Mouse (Mus musculus): ENCODE data around the gene Slc7a11. TPM values are rescaled to one million over a fixed set of nuclear protein-coding genes. Genes with fewer than 3 reads are reported as not detected.

Slc7a11 gene
- total RNA-seq, 2 experiments from 2014 or later, result 0.17 to 1.4 TPM

DNA sequence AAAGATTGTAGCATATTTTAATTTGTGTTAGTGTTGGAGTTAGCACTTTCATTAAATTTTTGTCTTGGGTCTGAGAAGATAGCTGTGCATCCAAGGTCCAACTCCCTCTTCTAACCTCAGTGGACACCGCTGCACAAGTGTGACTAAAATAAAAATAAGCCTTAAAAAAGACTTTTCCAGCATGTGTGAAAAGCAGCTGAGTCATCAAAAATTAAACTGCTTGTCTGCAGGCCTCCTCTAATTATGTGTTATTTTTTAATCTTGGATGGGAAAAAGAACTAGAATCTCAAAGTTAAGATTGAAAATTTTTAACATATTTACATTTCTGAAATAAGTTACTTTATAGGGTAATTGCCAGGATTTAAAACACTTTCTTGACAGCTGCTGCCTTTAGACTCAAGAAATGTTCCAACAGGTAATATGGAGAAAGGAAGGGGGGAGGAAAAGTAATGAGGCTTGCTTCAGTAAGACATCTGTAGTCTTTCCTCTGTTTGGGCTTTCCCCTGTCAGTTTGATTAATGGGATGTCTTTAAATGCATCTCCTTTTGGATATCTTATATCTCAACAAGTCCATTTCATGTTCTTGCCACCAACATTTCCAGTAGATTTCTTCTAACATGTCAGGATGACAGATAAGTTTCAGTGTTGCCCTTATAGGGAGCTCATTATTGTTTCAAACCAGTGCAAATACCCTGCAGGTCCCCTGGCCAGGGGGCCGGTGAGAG lies 218.9 kb downstream of the Slc7a11 start:
- intact Hi-C loops (cut with DNase I), result no loop called here
- DNase-seq, result no peak

DNA sequence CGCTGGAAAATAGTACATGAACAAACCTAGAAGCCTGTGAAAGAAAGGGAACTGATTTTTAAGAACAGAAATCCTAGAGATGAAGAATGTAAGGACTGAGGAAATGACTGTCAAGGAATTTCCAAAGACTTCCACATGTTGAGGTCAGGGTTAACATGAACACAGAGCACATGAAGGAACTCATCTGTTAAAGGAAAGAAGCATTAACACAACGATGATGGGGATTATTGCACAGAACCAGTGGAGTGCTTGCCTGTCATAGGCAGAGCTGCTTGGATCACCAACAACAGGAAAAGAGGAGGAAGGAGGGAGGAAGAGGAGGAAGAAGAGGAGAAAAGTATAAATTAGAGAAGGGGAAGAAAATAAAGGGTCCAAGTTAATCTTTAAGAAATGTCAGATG lies 223.0 kb downstream of the Slc7a11 start:
- intact Hi-C loops (cut with DNase I), result no loop called here
- no peak for DNase-seq

DNA sequence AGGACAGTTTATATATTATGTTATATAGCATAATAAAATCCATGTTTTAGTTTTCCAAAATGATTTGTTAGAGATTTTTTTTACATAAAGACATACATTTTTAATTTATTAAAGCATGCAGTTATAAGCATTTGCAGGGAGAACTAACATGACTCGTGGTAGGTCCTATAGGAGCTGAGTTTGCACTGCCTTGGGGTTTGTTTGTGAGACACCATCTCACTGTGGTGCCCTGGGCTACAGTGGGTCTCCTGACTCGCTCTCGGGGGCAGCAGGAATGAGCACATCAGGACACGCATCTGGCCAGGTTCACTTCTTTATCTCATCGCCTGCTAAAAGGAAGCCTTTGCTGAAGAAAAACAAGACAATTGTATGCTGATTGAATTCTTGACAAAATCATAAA lies 257.0 kb downstream of the Slc7a11 start:
- no peak for DNase-seq

DNA sequence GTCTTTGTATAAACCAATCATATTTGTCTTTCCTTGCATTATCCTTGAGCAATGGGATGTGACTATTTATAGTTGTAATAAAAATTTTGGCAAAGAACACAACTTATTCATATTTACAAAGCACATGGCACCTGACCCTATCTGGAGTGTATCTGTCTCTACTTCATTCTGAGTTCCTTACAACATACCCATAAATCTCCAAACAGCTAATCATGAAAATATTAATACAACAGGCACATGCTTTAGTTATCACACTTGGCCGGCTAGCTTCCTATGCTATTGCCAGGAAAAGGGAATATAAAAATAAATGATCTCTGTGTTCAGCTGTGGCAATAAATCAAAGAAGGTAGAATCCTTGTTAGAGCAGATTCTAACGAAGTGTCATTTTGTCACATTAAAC lies 257.5 kb downstream of the Slc7a11 start:
- intact Hi-C loops (cut with DNase I), result no loop called here
- DNase-seq, result no peak

More for the DNA sequence above, 257.0 kb downstream of the Slc7a11 start:
- intact Hi-C loops (cut with DNase I), result no loop called here

DNA sequence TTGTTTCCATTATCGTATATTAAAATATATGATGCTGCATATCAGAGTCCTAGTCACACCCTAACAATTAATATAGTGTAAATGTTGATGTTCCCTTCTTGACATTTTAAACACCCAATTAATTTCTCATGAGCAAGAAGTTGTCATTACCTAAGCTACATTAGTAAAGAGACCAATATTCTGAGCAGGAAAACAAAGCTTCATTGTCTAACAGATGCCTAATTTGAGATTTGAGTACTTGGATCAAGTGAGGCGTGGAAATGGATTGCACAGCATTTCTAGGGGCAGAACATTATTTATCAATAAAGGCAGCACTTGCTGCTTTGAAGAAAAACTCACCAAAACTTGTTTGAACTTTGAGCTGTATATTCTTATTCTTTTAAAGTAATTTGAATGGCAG lies 282.7 kb downstream of the Slc7a11 start:
- intact Hi-C loops (cut with DNase I), result no loop called here
- no peak for DNase-seq

DNA sequence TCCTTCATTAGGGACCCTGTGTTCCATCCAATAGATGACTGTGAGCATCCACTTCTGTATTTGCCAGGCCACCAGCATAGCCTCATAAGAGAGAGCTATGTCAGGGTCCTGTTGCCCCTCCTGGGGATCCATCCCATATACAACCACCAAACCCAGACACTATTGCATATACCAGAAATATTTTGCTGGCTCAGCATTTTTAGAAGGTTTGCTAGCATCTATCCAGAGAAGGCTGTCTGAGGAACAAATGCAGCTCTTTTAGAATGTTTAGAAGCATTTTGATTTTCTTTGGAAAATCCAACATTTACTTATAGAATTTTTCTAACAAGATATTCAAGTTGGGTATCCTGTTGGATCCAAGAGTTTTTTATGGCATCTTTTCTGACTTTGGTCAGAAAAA lies 299.3 kb downstream of the Slc7a11 start:
- DNase-seq, result no peak

DNA sequence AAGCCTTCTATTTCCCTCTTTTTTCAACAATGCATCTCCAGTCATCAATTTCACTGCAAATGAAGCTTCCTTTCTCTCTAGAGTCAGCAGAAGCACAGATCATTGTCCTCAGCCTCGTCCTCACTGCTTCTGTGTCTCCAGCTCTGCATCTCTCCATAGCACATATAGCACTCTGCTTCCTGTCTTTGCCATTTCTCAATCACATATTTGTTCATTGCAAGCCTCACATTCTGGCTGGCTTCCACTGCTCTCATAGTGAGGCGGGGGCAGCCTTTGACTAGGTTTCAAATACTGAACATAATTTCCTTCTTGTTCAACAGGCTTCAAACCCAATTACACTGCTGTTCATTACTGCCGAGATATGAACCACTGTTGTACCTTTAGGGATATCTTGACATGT lies 305.1 kb downstream of the Slc7a11 start:
- no peak for DNase-seq
- intact Hi-C loops (cut with DNase I), result no loop called here

More for the DNA sequence above, 299.3 kb downstream of the Slc7a11 start:
- intact Hi-C loops (cut with DNase I), result no loop called here

DNA sequence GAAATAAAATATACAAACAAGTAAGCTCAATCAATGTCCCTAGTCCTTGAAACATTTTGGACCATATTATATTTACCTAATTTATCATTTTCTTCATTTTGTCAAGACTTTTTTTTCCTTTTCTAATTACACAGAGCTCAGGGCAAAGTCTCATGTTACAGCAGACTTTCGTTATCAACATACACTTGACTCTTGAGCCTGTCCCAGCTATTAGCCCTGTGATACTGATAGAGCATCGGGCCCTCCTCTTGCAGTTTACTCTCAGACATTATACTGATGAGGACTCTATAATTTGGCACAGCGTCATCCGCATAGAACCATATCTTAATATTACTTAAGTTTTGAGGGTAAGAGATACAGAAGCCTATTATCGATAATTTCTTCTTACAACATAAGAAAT lies 311.2 kb downstream of the Slc7a11 start:
- DNase-seq, result no peak
- intact Hi-C loops (cut with DNase I), result no loop called here

DNA sequence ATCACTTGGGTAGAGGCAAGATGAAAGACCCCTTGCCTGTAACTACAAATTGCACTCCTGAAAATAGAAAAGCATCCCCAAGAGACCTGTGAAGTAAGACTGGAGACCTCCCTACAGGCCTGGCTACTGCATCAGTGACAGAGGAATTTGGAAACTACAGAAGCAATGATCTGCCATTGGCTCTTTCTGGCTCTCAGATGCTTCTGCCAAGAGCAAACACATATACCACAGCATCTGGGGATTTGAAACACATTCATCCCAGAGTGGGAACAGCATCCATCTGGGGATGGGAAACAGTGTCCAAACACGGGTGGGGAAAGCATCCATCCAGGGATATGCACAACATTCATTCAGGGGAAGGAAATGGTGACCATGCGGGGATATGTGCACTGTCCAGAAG lies 313.1 kb downstream of the Slc7a11 start:
- DNase-seq, result no peak
- intact Hi-C loops (cut with DNase I), result no loop called here

DNA sequence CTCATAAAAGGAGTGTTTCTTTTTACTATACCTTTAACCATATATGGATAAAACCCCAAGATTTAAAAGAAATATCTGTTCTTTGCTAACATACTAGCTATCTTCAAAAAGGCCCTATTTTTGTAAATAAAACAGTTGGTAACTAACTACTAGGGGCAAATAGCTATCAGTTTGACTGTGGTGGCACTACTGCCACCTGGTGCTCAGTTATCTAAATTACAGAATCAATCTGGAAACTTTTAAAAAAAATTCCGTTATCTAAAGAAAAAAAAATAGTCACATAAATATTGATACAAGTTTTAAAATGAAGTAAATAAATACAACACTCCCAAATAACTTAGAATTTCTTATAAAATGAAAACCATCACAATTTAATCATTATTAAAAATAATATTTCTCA lies 322.4 kb downstream of the Slc7a11 start:
- intact Hi-C loops (cut with DNase I), result loop anchor here (5.0 kb wide), 1 partner anchor 1029 kb away; no protein-coding TSS in a partner anchor
- no peak for DNase-seq

DNA sequence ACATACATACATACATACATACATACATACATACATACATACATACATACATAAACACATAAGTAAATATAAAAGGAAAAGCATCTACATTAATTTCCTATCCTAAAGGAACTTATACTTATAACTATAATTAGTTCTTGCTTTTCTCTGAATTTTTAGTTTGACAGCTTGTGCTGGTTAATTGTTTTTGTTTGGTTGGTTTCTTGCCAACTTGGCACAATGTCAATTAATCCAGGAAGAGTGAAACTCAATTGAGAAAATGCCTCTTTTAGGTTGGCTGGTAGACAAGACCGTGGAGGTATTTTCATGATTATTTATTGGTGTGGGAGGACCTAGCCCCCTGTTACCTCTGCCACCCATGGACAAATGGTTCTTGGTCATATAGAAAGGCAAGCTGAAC lies 327.1 kb downstream of the Slc7a11 start:
- intact Hi-C loops (cut with DNase I), result no loop called here
- DNase-seq, result no peak

DNA sequence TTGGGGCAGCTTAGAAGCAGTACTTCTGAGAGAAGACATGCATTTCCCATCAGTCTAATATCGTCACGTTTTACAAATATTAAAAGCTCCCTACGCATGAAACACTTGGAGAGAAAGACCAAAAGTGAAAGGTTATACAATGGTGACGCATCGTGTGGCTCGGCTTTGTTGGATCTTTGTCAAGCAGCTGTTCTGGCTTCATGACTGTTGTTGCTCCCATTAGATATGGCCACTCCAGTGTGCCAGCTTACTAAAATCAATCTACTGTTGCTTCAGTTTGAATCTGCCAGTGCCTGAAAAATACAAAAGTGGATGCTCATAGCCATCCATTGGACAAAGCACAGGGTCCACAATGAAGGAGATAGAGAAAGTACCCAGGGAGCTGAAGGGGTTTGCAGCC lies 337.9 kb downstream of the Slc7a11 start:
- peak; percentile 8 to 16 for DNase-seq

DNA sequence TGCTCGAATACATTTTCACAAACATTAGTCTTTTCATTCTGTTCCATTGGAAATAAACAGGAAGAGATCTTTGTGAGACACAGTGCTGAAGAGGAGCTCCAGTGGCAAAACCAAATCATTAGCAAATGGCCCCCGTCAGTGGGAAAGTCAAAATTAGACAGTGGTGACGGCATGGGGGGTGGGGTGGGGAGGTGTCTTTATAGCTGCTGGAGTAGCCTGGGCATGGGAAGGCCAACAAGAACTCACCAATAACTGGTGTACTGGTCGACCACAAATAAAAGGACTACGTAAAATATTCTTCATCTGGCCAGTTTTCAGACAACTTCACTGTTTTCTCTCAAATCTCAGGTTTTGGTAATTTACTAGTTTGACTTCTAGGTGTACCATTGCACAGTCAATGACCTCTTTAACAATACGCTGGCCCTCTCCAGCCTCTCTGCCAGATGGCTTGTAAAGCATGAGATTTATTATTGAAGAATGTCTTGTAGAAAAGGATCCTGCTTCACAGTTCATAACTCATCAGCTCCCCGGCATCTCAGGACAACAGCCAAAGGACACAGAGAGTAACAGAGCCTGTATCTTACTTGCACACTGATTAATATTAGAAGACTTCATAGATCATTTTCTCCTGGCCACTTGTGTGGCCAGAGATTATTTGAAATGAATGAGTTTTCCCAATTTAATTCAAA lies 348.9 kb downstream of the Slc7a11 start:
- intact Hi-C loops (cut with DNase I), result no loop called here
- DNase-seq, result no peak

More for the DNA sequence above, 337.9 kb downstream of the Slc7a11 start:
- intact Hi-C loops (cut with DNase I), result no loop called here

DNA sequence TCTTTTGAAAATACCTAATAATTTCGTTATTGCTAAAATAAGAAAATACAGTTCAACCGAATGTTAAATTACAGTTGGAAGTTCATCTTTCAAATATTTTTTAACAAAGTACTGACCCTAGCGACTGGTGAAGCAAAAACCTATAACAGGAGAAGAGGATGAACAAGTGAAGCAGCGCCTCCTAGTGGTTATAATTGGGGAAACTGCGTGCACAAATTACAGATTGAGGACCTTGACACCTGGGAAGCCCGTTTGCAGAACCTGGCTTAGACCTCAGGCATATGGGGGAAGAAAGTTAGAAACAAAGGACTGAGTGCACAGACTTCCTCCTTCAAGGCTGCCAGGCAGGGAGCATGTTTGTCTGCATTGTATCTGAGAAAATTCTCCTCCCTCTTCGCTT lies 366.4 kb downstream of the Slc7a11 start:
- intact Hi-C loops (cut with DNase I), result loop anchor here (5.0 to 10.0 kb wide), 6 partner anchors 132 to 985 kb away; partner anchors contain the start of gene Pcdh18
- DNase-seq, result peak; percentile 47 to 73

DNA sequence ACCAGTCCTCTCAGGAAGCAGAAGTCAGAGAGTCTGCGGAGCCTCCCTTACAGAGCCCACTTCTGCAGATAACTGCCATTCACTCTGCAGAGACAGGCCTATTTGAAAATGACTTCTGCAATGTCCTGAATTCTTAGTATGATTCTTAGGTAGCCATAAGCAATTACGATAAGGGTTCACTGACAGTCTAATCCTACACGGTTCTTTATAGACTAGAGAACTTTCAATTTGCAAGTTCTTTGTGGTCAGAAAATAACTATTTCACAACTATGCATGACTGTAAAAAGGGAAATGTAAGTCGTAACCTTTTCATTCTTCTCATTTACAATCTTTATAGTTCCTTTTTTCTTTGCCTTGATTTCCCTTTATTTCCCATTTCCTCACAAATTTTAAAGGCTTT lies 380.0 kb downstream of the Slc7a11 start:
- DNase-seq, result no peak
- intact Hi-C loops (cut with DNase I), result no loop called here

DNA sequence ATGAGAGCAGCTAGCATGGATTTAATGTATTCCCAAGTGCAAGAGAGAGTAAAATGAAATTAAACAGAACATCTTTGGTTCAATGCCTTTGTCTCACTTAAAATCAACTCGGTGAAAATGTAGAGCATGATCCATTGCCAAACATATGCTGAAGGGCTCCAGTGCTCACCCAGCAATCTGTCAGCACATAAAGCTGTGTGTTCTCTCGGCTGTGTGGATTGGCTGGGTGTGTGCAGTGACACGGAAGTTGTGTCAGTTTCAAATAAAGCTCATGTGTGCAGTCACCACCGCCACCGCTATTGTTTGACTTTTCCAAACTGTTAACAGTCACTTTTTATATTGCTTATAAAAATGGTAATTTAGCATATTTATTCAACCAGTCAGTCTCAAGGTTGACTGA lies 398.7 kb downstream of the Slc7a11 start:
- intact Hi-C loops (cut with DNase I), result no loop called here

DNA sequence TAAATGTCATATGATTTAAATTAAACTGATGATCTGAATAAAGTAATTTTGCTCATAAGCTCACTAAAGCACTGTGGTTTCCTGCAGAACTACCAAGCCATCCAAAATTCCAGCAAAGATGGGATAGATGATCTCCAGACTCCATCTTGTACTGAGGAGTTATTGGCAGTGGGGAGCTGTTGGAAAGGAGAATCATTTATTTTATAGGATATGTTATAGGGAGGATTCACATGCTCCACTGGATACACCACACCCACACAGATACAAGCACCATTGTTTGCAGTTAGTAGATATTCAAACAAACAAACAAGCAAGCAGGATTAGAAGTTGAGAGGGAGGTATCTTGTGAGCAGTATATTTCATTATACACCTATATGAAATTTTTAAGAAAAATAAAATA lies 399.3 kb downstream of the Slc7a11 start:
- no peak for DNase-seq
- intact Hi-C loops (cut with DNase I), result no loop called here

More for the DNA sequence above, 398.7 kb downstream of the Slc7a11 start:
- DNase-seq, result no peak

DNA sequence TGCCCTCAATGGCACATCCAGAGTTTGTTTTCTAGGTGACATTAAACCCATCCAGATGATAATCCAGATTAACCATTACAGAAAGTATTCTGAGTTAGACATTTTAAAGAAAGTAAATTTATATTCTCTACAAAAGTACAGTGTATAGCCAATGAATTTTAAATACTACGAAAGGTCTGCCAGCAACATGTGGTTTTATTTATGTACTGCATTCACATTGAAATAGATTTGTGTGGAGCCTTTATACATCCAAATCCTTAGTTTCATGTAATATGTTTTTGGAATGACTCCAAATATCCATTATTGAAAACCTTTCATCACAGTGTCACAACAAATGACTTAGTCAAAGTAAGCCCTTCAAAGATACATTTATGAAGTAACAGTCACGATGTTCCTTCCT lies 402.3 kb downstream of the Slc7a11 start:
- DNase-seq, result no peak
- intact Hi-C loops (cut with DNase I), result no loop called here

DNA sequence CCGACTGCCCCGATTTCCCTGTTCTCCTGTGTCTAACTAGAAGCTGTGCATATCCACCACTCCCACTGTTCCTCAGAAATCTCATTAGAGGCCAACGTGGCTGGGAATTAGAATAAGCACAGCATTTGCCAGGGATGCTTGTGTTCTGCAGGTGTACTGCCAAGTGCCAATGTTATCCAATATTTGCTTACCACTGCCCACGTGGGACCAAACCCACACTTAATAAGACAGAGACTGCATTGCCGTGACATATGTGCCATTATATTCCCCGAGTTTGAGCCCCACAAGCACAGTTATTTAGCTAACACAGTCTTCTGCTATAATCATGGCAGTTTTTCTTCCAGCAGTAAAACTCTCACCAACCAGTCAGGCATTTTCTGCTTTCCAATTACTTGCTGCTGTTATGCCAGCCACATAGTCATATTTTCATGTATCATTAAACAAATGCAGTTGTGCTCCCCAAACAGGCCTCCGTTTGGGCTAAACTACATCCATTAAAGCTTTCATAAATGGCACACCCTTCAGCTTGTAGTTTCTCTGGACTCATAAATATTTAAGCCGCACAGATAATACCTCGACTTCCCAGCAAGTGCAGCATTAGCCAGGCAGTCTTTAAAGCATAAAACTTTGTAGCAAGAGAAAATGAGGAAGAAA lies 407.4 kb downstream of the Slc7a11 start:
- no peak for DNase-seq
- intact Hi-C loops (cut with DNase I), result no loop called here

DNA sequence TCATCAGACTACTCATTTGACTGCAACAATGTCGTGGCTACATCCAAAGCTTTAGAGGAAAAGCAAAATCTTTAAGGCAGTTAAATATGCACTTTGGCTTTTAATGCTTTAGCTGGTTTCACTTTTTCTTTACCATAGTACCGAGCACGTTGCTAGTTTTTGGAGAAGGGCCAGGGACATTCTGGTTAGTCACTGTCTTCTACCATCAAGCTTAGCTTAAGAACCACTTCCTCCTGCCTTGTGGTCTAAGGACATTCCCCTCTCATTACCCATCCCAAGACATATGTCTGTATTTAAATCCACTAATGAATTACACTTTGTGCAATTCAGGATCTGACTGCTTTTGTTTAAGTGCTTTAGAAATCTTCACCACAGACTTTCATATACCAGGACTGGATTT lies 410.1 kb downstream of the Slc7a11 start:
- no peak for DNase-seq
- intact Hi-C loops (cut with DNase I), result no loop called here

DNA sequence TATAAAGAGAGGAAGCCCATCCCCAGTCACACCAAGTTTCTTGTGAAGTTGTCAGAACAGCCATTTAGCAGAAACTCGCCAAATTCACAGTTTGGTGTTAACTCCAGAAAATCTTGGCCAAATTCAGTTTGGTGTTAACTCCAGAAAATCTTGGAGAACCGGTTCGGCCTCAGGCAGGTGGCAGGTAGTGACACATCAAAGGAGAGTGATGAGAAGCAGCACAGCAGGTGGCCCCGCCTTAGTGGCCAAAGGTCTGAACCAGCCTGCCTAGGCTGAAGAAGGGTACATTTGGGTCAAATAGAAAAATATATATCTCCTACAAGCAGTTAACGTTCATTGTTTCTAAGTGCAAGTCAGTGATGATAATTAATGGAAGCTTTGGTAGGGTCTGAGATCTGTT lies 417.4 kb downstream of the Slc7a11 start:
- intact Hi-C loops (cut with DNase I), result no loop called here
- DNase-seq, result no peak

DNA sequence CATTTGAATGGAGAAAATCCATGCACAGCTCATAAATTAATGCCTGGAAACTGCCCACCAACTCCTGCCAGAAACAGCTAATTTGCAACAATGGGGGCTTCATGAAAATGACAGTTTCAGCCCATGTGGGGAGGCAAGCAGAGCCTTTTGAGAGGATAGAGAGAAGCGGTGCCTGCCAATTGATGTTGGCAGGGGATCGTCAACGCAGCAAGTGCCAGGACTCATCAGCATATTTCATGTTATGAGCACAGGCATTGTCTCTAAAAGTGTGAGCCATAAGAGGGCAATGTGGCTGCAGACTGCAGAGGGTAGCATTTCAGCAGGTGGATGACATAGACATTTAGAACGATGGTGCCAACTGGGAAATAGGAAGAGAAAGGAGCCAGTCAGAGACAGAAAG lies 429.0 kb downstream of the Slc7a11 start:
- DNase-seq, result peak in 1 of 2 experiments; percentile 5
- intact Hi-C loops (cut with DNase I), result no loop called here

Data from heart, postnatal 14 days (tissue).